In the genomic region with DNA sequence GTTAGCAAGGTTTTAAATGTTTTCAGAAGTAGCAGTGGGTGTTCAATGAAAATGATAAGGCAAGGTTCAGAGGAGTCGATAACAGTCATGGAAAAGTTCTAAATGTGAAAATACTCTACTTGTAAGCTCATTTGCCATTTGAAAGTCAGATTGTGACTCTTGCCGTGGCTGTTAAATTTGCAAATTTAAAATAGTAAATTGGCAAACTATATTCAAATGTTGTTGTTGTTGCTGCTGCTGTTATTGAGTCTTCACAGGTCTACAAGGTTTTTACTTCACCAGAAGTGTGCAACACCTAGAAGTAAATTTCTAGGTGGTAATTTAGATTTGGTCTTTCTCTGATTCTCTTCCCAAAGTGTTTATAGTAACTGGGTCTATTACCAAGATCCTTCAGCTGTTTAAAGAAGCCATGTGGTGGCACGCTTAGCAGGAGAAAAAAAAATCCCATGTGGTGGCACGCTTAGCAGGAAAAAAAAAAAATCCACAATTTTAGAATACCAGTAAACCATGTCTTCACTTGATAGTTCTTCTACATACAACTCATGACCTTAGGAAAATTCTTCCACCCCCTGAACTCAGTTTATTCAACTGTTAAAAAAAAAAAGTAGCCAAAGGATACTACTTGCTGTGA, we compare ENCODE assay signal across 1 mouse cellular context.
TF ChIP-seq lines count a peak whose summit lies in the region.

No protein-coding gene starts in this region.

TF ChIP-seq in CH12.LX, 34 proteins besides CTCF, POLR2A, EP300 and RAD21 (continued from another document):
- TF ChIP-seq MXI1 (IDR thresholded peaks at IDR 0.05; ENCODE audit: low read depth, low read length): 0 out of 2 replicates have a peak, but pooled peaks have one; percentile 22
